Mouse (Mus musculus): ENCODE results near the gene Rcc1.

Gene Rcc1

DNA sequence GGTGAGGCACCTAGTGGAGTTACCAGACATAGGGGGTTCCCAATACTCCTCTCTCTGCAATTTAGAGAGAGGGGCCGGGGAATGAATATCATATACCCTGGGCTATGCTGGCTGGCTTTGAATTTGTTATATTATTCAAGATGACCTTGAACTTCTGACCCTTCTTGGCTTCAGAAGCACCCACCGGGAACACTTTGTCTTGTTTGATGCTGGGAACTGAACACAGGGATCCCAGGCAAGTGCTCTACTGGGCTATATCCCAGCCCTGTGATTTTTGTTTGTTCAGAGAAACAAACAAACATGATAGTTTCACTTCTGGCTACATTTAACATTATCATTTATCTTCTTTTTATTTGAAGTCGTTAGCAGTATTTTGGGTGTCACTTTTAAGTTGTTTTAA lies 2.0 kb upstream of the Rcc1 start:
- DNase-seq (ENCODE audit: low spot score) = no peak

DNA sequence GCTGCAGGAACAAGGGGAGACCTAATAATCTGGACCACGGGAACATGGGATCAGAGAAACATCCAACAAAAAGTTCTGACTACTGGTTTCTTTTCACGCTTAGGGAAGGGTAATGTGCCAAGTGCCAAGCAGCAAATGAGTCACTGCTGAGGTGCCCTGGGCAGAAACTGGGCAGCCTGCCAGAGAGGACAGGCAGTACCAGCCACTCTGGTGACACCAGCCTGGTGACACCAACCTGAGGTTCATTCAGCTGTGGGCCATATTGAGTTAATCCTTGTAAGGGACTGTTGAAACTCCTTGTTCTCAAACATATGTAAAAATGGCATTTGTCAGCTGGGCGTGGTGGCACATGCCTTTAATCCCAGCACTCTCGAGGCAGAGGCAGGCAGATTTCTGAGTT lies 1.2 kb upstream of the Rcc1 start:
- DNase-seq (ENCODE audit: low spot score) = peak; percentile 77

DNA sequence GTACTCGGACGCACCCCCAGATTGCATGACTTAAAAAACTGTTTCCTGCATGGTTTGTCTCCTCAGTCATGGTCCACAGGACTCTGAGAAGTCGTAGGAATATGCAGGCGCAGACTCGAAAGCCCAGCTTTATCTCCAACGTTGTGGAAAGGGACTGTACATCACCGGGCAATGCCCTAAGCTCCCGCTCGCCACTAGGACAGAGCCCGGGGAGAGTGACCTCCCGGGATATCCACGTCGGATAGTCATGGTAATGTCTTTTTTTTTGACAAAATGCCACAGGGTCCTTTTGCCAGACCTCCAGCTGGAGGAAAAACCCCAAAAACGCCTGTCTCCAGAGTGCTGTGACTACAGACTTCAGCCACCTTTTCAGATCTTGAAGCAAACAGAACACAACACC lies 666 bp downstream of the Rcc1 start:
- DNase-seq (ENCODE audit: low spot score) = no peak

DNA sequence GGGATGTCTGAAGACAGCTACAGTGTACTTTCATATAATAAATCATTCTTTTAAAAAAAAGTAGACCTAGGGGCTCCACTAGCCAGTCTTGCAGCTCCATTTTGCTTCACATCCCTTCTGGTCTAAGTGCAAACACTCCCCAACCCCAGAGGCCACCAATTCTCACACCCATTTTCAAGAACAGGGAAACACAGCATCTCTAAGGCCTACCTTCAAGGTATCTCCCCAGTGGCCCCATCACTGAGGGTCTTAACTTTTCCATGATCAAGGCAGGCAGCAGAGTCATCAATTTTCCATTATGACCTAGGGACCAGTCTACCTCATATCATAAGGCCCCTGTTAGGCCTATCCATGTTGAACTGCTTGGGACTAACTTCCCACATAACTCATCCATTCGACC lies 2.0 kb downstream of the Rcc1 start:
- no peak for DNase-seq (ENCODE audit: low spot score)

DNA sequence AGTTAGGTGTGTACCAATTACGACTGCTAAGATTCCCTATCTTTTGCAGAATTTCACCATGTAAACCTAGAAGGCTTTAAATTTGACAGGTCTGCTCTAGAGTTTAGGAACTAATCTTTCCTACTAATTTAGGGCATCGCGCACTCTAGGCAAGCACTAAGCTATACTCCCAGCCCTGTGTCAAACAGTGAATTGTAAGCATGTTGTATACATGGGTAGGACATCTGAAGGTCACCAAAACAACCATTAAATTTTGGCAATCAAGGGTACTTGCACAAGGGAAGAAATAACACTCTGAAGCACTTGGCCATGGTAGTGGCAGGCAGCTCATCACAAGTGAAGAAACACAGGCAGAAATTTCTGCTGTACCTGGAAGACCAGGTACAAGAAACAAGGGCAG lies 2.6 kb downstream of the Rcc1 start:
- no peak for DNase-seq (ENCODE audit: low spot score)

DNA sequence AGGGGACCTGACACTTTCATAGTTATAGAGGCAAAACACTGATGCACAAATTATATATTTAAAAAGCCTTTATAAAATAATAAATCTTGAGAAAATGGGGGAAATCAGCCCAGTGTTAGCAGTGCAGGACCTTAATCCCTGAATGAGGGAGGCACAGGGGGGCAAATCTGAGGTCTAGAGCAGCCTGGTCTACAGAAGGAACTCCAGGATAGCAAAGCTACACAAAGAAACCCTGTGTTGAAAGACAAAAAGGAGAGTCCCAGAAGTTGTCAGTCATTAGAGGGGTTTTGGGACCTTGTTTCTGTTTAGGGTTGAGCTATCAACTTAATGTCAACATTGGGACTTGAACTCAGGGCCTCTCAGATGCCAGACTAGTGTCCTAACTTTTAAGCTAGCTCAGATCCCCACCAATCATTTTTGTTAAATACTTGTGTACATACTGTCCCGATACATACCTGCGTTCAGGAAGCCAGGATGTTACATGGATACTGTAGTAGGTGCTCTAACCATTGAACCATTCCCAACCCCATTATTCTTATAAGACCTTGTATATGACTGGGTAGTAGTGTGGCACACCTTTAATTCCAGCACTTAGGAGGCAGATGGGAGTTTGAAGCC lies 3.2 kb downstream of the Rcc1 start:
- DNase-seq (ENCODE audit: low spot score) = no peak

DNA sequence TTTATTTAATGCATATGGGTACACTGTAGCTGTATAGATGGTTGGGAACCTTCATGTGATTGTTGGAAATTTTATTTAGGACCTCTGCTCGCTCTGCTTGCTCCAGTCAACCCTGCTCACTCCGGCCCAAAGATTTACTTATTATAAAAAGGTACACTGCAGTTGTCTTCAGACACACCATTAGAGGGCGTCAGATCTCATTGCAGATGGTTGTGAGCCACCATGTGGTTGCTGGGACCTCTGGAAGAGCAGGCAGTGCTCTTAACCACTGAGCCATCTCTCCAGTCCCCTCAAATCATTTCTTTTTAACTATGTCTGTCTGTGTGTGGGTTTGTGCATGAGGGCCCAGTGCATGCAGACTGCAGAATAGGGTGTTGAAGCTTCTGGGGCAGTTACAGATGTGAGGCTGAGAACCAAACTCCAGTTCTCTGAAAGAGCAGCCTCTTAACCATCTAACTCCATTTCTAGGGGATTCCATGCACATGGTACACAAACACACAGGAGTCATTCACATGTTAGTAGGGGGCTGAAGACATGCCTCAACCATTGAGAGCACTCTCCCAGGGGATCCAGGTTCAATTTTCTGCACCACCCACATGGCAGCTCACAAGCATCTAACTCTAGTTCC lies 3.8 kb downstream of the Rcc1 start:
- DNase-seq (ENCODE audit: low spot score) = no peak

DNA sequence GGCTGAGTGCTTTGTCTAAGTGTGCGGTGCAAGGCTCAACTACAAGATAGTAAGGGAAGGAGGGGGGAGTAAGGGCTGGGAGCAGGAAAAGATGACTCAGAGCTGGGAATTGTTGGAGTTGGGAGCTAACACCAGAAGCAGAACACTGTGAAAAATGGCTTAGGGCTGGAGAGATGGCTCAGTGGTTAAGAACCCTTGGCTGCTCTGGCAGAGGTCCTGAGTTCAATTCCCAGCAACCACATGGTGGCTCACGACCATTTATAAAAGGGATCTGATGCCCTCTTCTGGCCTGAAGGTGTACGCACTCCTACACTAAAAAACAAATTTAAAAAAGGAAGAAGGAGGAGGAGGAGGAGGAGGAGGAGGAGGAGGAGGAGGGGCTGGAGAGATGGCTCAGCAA lies 6.7 kb downstream of the Rcc1 start:
- no peak for DNase-seq (ENCODE audit: low spot score)

DNA sequence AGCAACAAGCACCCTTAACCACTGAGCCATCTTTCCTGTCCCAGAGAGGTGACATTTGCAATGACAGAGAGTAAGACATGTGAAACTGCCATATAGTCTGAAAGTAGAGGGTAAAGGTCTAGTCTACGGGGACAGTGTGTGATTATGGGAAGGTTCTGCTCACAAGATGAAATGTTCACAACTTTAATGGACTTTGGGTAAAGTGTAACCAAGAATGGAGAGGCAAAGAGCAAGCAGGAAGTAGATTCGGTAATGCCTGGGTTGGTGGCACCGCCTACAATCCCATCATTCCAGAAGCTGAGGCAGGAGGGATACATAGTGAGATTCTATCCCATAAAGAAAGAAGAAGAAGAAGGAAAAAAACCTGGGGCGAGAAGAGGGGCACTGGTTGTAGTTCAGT lies 7.1 kb downstream of the Rcc1 start:
- no peak for DNase-seq (ENCODE audit: low spot score)

DNA sequence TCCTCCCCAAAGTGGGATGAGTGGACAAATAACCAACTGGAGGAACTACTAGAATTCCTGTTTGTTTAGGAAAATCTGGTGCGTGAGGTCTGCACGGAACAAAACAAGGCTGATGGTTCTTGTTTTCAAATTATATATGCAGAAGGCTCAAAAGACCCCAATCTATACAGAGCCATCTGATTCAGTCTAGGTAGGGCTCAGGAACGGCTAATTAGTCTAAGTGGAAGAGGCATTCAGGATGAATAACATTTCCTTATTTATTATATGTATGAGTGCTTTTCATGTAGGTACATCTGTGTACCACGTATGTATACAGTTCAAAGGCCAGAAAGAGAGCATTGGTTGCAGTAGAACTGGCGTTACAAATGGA lies 7.6 kb downstream of the Rcc1 start:
- DNase-seq (ENCODE audit: low spot score) = no peak

DNA sequence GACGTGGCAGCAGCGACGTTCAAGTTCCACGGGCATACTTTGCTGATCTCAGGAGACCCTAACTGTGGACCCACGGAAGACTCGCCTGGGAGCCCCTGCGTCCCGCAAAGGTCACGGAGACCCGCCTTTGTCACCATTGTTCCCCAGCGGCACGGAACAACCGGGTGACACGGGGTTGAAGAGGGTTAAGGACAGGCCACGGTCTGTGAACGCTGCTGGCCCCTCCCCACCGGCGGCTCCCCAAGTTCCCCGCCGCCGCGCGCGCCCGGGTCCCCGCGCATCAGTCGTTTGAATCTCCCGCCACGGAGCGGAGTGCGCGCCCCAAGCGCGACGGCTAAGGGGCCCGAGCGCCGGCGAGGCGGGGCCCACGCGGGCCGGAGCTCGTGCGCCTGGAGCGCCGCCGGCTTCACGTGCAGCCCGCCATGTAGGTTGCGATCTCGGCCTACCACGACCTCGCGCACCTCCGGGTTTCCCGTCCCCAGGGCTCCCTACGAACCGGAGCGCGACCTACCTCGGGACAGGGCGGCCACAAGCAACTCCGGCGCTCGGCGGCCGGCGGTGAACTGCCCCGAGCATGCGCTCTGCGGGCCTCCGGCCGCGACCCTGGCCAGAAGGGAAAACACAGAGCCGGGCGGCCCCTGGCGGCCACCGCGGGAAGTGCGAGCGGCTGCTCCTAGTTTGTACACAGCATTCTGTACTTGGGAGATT lies 8.1 kb downstream of the Rcc1 start:
- DNase-seq (ENCODE audit: low spot score) = peak; percentile 98

DNA sequence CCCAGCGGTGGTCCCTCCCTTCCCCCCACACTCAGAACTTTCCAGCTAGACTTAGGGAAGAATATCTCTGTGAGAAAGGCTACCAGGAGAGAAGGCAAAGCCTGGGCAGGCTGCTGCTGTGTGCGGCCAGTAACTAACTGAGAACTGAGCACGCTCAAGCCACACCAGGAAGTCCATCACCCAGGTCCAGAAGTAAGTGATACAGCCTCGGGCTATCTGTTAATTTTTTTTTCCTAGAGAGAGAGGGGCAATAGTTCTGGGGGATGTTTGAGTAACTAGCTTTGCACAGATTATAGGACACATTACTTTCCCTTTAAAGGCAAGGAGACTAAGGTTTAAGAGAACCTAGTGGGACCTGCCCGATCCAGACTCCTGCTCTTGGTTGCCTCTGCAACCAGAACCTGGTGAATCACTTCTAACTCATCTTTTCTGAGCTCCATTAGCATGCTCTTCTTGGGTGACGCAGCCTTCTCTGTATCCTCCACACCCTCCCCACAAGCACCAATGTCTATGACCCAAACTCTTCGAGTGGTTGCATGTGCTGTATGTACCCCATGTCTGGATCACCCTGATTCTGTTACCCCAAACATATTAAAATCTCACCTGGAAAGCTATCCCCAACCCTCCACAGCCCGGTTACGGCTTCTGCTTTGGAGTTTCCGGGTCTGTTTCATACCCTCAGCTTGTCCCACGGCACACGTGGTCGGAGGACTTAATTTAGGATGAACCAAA lies 8.8 kb downstream of the Rcc1 start:
- no peak for DNase-seq (ENCODE audit: low spot score)

DNA sequence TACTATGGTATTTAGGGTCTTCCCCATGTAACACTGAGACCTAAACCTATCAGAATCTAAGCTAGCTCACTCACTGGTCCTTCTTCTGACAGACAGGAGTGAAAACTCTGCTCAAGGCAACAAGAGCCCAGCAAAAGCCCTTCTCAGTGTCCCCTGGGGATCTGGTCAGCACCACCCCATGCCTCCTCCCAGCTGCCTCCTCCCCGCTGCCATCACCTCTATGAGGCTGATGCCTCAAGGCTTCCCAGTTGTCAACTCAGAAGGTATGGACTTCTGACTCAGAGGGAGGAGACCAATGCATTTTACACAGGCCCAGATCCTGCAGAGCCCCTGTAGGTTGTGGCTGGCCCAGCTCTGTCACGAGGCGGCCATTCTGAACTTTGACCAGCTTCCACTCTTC lies 12.0 kb downstream of the Rcc1 start:
- DNase-seq (ENCODE audit: low spot score) = no peak

DNA sequence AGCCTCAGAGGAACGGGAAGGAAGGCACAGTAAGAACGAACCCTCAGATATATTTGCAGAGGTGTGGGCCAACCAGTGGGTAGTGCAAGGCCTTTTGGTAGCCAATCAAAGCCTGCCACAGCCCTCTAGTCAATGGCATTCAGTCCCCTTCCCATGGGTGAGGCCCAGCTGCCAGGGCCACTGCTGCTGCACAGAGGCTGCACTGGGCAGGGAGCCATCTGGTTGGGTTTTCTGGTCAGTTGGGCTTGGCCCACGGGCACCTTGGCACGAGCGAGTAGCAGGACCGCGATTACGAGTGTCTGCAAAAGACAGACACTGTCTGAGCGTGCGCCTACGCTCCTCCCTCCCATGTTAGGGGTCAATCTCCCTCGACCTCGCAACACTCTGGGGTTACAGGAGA lies 14.5 kb downstream of the Rcc1 start:
- DNase-seq (ENCODE audit: low spot score) = peak; percentile 72

DNA sequence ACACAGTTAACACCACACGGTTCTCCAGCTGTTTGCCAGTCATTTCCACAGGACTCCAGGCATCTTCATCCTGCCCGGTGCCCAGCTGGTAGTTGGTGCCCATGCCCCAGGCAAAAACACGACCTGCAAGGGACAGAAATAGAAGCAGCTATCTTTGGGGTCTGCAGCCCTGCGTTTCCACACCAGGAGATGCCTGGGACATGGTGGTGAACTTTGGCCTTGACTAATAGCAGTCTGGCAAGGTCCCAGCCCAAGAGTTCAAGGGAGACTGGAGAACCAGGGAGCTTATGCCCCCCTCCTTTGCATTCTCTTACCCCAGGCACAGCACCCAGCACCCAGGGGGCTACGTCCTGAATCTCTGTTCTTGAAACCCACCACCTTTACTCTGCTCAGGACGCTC lies 20.5 kb downstream of the Rcc1 start:
- DNase-seq (ENCODE audit: low spot score) = no peak

DNA sequence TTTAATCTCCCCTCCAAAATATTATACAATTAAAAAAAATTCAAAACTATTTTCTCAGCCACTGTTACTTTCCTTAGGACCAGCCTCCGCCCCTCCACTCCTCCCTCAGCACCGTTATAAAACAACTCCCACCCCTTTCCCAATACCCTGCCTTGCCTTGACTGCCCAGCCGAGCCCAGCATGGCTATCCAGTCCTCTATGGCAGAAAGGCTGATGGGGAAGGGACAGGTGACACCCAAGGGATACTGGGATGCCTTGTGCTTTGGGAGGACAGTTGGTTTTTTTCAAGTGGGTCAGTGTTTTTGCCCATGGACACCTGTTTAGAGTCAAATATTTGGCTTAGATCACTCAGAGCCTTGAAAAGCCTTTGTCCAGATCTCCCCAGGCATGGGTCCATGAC lies 21.4 kb downstream of the Rcc1 start:
- DNase-seq (ENCODE audit: low spot score) = no peak

DNA sequence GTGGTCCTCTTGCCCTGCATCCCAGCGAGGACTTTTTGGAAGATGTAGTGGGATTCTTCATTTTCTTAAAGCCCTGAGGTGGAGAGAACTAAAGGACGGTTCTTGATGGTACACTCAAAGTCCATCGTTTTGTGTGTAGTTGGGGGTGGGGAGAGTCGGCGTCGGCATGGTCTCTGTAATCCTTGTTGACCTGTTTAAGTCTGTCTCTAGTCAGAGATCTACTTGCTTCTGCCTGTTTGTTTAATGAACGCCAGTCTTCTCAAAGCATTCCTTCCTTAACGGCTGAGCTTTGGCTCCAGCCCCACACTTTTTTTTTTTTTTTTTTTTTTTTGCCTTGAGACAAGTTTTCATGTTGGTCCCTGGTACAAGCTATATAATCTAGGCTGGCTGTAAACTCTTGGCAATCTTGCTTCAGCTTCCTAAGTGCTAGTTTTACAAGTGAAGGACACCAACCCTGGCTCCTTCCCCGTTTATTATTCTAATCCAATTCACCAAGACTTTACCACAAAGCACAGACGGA lies 23.5 kb downstream of the Rcc1 start:
- DNase-seq (ENCODE audit: low spot score) = no peak

DNA sequence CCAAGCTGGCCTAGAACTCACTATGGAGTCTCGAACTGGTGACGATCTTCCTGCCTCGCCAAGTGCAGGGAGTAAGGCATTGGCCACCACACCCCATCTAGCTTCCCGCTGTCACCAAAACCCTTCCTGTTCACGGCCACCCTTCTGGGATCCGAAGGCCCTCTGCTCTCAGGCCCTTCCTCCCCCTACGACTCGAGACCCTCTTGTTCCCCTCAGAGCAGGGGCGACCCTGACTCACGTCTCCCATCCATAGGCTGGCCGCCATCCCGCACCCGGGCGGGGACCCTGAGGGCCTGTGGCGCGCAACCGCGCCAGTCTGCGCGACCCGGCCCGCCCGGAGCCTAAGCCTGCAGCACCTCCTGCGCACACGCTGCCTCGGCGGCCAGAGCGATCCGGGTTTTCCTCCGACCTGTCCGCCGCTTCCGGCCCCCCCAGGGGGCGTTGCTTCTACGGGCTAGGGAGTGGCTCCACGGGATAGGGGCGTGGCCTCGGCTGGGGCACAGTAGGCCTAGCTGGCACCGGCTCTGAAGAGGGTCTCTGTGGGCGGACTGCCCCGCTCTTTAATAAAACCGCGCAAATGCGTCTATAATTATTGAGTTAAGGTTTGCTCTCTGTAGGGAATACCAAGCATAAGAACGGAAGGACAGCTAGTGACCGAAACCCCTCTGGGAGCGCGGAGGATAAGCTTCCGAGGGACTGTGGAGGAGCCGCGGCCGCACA lies 24.1 kb downstream of the Rcc1 start, which contains the start of gene Trnau1ap:
Gene Trnau1ap, minus strand, starts transcription at position 424 of the 720 bp plus-strand sequence.
- DNase-seq (ENCODE audit: low spot score) = peak; percentile 95

DNA sequence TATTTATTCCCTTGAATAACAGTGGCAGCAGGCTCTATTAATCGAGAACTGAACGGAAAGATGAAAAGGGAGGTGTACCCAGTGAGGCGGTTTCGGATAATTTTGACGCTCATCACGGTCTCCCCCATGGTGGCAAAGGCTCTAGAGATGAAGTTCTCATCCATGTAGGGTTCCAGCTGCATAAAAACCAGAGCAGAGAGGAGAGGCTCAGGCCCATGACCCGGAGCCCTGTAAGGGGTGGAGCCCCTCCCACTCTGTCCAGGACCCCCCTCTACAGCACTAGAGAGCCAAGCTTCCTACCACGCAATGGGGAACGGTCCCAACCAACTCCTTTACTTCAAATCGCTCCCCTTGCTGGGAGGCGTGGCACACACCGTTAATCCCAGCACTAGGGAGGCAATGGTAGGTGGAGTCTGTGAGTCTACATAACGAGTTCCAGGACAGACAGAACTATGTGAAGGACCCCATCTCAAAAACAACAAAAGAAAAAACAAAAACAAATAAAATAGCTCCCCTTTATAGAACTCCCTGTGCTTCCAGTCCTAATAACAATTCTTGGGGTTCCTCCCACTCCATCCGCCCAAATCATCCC lies 24.9 kb downstream of the Rcc1 start:
- no peak for DNase-seq (ENCODE audit: low spot score)

DNA sequence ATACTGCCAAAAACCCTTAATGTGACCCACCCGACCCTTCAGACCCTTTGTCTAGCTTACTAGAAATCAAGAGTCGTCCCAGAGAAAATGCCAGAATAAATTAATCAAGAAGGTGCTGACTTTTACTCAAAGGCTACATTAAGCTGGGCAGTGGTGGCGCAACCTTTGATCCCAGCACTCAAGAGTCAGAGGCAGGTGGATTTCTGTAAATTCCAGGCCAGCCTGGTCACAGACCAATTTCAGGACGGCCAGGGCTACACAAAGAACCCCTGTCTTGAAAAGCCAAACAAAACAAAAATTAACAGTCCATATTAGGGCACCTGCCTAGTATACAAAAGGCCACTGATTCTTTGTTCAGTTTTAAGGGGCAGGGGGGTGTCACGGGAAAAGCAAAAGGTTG lies 26.9 kb downstream of the Rcc1 start:
- DNase-seq (ENCODE audit: low spot score) = no peak

DNA sequence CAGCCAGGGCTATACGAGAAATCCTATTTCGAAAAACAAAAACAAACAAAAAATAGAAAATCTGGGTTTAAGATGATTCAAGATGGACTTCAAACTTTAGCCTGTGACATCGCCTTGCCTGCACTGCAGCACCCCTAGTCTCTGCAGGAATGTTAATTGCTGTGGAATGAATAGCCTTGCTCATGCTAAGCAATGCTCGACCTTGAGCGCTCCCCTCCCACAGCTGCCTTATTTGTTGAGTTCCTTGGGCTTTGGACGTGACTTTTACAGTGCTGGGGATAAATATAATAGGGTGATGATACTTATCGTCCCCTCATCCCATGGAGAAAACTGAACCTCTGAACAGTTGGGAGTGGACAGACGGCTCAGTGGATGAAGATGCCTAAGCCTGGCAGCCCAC lies 37.7 kb downstream of the Rcc1 start:
- DNase-seq (ENCODE audit: low spot score) = no peak

DNA sequence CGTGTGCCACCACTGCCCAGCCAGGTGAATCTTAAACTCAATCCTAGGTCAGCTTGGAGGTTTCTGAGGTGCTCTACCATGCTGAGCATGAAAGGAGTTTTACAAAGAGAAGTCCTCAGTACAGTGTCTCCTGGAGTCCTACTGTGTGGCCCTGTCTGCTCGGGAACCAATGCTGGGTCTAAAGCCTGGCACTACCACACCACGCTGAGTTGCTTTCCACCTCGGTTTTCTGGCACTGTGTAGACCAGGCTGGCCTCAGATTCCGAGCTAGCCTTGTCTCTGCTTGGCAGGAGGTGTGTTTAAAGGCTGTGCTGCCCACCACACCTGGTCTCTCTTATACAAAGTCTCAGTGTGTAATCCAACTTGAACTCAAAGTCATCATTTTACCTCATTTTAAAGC lies 40.8 kb downstream of the Rcc1 start:
- no peak for DNase-seq (ENCODE audit: low spot score)
